Mouse (Mus musculus) lung, embryonic 14.5 days (tissue): ENCODE data around the gene Col26a1. TPM values are rescaled to one million over a fixed set of nuclear protein-coding genes. Genes with fewer than 3 reads are reported as not detected.

Source experiments
- ATAC-seq: fragments of 200-750 bp; cut with Nextera tagmentation; 2 replicates; pipeline ENCODE4 v1.8.0; 2017; ENCODE audit warnings: mild to moderate bottlenecking, moderate TSS enrichment, moderate library complexity; ENCODE audit not compliant: insufficient read depth
- DNase-seq: peaks from one replicate; pipeline ENCODE4 v3.0.0-alpha.2; 2015
- H3K27ac ChIP-seq: fragments of 300-500 bp; sonication (generic); 2 replicates; pipeline ENCODE4 v1.5.1; 2014; ENCODE audit warnings: low read depth, mild to moderate bottlenecking, moderate library complexity
- H3K27me3 ChIP-seq: fragments of 300-500 bp; sonication (generic); 2 replicates; pipeline ENCODE4 v1.6.1; 2014; ENCODE audit warnings: low read length, control low read depth; ENCODE audit not compliant: insufficient read depth
- H3K36me3 ChIP-seq: fragments of 300-500 bp; sonication (generic); 2 replicates; pipeline ENCODE4 v1.6.1; 2014; ENCODE audit warnings: control low read depth; ENCODE audit not compliant: insufficient read depth
- H3K4me1 ChIP-seq: fragments of 300-500 bp; sonication (generic); 2 replicates; pipeline ENCODE4 v1.6.1; 2014; ENCODE audit warnings: antibody characterized with exemption, control low read depth; ENCODE audit not compliant: insufficient read depth
- H3K4me2 ChIP-seq: fragments of 300-500 bp; sonication (generic); 2 replicates; pipeline ENCODE4 v1.6.1; 2014; ENCODE audit warnings: mild to moderate bottlenecking
- H3K4me3 ChIP-seq: fragments of 300-500 bp; sonication (generic); 2 replicates; pipeline ENCODE4 v1.5.1; 2014; ENCODE audit warnings: low read depth, low read length
- H3K9ac ChIP-seq: fragments of 300-500 bp; sonication (generic); 2 replicates; pipeline ENCODE4 v1.6.1; 2014
- H3K9me3 ChIP-seq: fragments of 300-500 bp; sonication (generic); 2 replicates; pipeline ENCODE4 v1.6.1; 2016; ENCODE audit warnings: low read depth, low read length, control low read depth
- CTCF ChIP-seq: IDR thresholded peaks from 2 replicates; pipeline ENCODE4 v1.5.1; 2016; ENCODE audit warnings: antibody characterized with exemption, low read depth
- WGBS: fragments of 180-500 bp; shearing (Covaris S2); extraction: QIAGEN DNeasy Blood & Tissue Kit; methylation state at CpG from one replicate; pipeline ENCODE4 v1.1.7; 2014; 5-methylcytosine and 5-hydroxymethylcytosine counted together
- polyA plus RNA-seq: library from polyadenylated mRNA; unstranded; fragments of >200 nt; fragmentation: Nextera tagmentation; extraction: Ambion mirVana; gene quantifications from 2 replicates; pipeline ENCODE4 v1.2.1, GENCODE M21; 2014

Gene Col26a1
- polyA plus RNA-seq, result 9.0 and 11.7 TPM in 2 replicates

GRCm38 (mm10) chr5:136882788-136883439, at the start of gene Col26a1:
Gene Col26a1, minus strand, starts transcription at chr5:136883209.
- peak; percentile 50; the same call in 1 of the 2 replicates for ATAC-seq
- TF ChIP-seq CTCF, result no peak
- Histone ChIP-seq H3K4me1 (peaks cover 6% of the 10 kb centered on the region; the same call in 1 of the 2 replicates), H3K4me3 (peak within 1 kb of the TSS; percentile 56), H3K9me3 (no peaks in the 10 kb centered on the region), H3K9ac (peak within 1 kb of the TSS; percentile 64), H3K4me2 (peak within 1 kb of the TSS; percentile 87), H3K27me3 (peaks cover 25% of the 10 kb centered on the region), H3K27ac (no peak within 1 kb of the TSS; the same call in 1 of the 2 replicates), H3K36me3 (no peaks in the 10 kb centered on the region)
- peak; percentile 62 for DNase-seq
- WGBS, result 1% methylated on average over 43 of the region's 44 CpGs

GRCm38 (mm10) chr5:136931896-136932295, 48.9 kb upstream of the Col26a1 start:
- Histone ChIP-seq H3K27me3 (no peaks in the 10 kb centered on the region), H3K9ac (no peak overlapping the region), H3K27ac (no peak overlapping the region), H3K4me2 (no peak overlapping the region), H3K9me3 (no peaks in the 10 kb centered on the region), H3K4me1 (no peaks in the 10 kb centered on the region), H3K36me3 (no peaks in the 10 kb centered on the region), H3K4me3 (no peak overlapping the region)
- TF ChIP-seq CTCF, result no peak
- no peak for DNase-seq
- WGBS, result 79% methylated on average over 14 of the region's 14 CpGs
- ATAC-seq, result no peak

- TF ChIP-seq CTCF, result peak; percentile 96
- no peaks in the 10 kb centered on the region for H3K27me3 ChIP-seq
- peak; percentile 91 for ATAC-seq
Observed at GRCm38 (mm10) chr5:136929073-136929472, 46.1 kb upstream of the Col26a1 start.

GRCm38 (mm10) chr5:136923751-136924478, 40.9 kb upstream of the Col26a1 start:
- no peaks in the 10 kb centered on the region for H3K4me1 ChIP-seq
- no peaks in the 10 kb centered on the region for H3K27me3 ChIP-seq
- H3K9me3 ChIP-seq, result no peaks in the 10 kb centered on the region
- WGBS, result 34% methylated on average over 7 of the region's 7 CpGs
- H3K36me3 ChIP-seq, result no peaks in the 10 kb centered on the region
- DNase-seq, result no peak
- no peak overlapping the region for H3K4me2 ChIP-seq
- H3K9ac ChIP-seq, result no peak overlapping the region
- no peak for TF ChIP-seq CTCF
- H3K27ac ChIP-seq, result no peak overlapping the region
- no peak overlapping the region for H3K4me3 ChIP-seq
- ATAC-seq, result no peak

More at GRCm38 (mm10) chr5:136929073-136929472, 46.1 kb upstream of the Col26a1 start:
- no peaks in the 10 kb centered on the region for H3K36me3 ChIP-seq
- no peak overlapping the region for H3K4me3 ChIP-seq
- peak; percentile 96 for DNase-seq
- H3K9me3 ChIP-seq, result no peaks in the 10 kb centered on the region
- no peak overlapping the region for H3K4me2 ChIP-seq
- no peaks in the 10 kb centered on the region for H3K4me1 ChIP-seq
- no peak overlapping the region for H3K9ac ChIP-seq
- 14% methylated on average over 4 of the region's 4 CpGs for WGBS
- no peak overlapping the region for H3K27ac ChIP-seq

GRCm38 (mm10) chr5:136922830-136923229, 39.8 kb upstream of the Col26a1 start:
- WGBS, result 74% methylated on average over 9 of the region's 9 CpGs
- Histone ChIP-seq H3K9me3 (no peaks in the 10 kb centered on the region), H3K4me3 (no peak overlapping the region), H3K27ac (no peak overlapping the region), H3K4me1 (no peaks in the 10 kb centered on the region), H3K4me2 (no peak overlapping the region), H3K9ac (no peak overlapping the region), H3K27me3 (no peaks in the 10 kb centered on the region), H3K36me3 (no peaks in the 10 kb centered on the region)
- ATAC-seq (no peak), DNase-seq (no peak)
- TF ChIP-seq CTCF, result no peak

GRCm38 (mm10) chr5:136919546-136920301, 36.7 kb upstream of the Col26a1 start:
- Histone ChIP-seq H3K4me2 (peak overlapping the region; percentile 91), H3K4me3 (peak overlapping the region; percentile 53), H3K9ac (peak overlapping the region; percentile 69), H3K9me3 (no peaks in the 10 kb centered on the region), H3K4me1 (no peaks in the 10 kb centered on the region), H3K36me3 (no peaks in the 10 kb centered on the region), H3K27ac (no peak overlapping the region), H3K27me3 (no peaks in the 10 kb centered on the region)
- 15% methylated on average over 18 of the region's 18 CpGs for WGBS
- DNase-seq (no peak), ATAC-seq (peak; percentile 39; the same call in 1 of the 2 replicates)
- no peak for TF ChIP-seq CTCF
